Mouse (Mus musculus): Measurements from ENCODE around the gene Tspan14. TPM values are rescaled to one million over a fixed set of nuclear protein-coding genes. Genes with fewer than 3 reads are reported as not detected.

The Tspan14 gene
- total RNA-seq (2023), result 112 TPM

GRCm38 (mm10) chr14:40966392-40966861 lies at the start of gene Tspan14:
Gene Tspan14 (minus strand): TSS chr14:40966807.

GRCm38 (mm10) chr14:41013630-41014613 lies 47.3 kb upstream of the Tspan14 start, which contains the start of gene Fam213a:
Gene Fam213a (minus strand): TSS chr14:41013788.

GRCm38 (mm10) chr14:40893196-40893595 lies 73.4 kb downstream of the Tspan14 start, which contains the start of gene Sh2d4b:
Gene Sh2d4b (minus strand): TSS chr14:40893266.

Other genes starting within 250 kb of the Tspan14 start
- 10.3 TPM for gene Sh2d4b, start 73.5 kb downstream of the Tspan14 start, total RNA-seq (2023)
- gene Fam213a, start 47.0 kb upstream of the Tspan14 start, total RNA-seq (2023), result 10.7 TPM
- gene Dydc2, start 102.4 kb upstream of the Tspan14 start, total RNA-seq (2023), result not detected
- not detected for gene Dydc1, start 106.1 kb upstream of the Tspan14 start, total RNA-seq (2023)
- not detected for gene Mat1a, start 138.2 kb upstream of the Tspan14 start, total RNA-seq (2023)
- not detected for gene Sftpa1, start 165.0 kb upstream of the Tspan14 start, total RNA-seq (2023)
- not detected for gene Mbl1, start 184.7 kb upstream of the Tspan14 start, total RNA-seq (2023)
- not detected for gene Sftpd, start 218.3 kb upstream of the Tspan14 start, total RNA-seq (2023)